Mouse (Mus musculus): ENCODE results near the gene Ankrd34a.
A peak's percentile ranks its signal among the peaks of the same experiment; 100 is the strongest.

Ankrd34a gene

DNA sequence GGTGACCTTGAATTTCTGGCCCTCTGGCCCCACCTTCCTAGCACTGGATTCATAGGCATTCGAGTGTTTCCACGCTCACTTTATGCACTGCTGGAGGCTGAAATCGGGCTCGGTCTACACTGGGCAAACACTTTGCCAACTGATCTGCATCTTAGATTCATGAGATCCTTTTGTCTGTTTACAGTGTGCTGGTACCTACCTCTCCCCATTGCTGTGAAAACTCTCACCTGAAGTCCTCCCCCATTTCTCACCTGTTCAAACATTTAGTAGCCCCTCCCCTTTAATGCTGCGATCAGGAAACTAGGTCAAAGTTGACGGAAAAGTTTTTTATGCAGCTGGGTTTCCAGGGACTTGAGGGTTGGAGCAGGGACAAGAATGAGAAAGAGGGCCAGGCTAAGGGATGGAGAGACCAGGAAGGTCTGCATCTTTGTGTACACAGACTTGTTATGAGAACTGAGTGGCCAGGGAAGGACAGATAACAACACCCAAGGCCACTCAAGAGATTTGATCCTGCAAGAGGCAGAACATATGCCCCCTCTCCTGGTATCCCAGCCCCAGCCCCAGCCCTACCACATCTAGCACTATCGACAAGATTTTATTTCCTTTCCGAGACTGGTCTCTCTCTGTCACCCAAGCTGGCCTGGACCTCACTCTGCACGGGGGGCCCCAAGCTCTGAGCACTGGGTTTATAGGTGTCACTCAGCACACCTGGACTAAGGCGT lies 32.4 kb upstream of the Ankrd34a start:
- peak; percentile 58 for DNase-seq

DNA sequence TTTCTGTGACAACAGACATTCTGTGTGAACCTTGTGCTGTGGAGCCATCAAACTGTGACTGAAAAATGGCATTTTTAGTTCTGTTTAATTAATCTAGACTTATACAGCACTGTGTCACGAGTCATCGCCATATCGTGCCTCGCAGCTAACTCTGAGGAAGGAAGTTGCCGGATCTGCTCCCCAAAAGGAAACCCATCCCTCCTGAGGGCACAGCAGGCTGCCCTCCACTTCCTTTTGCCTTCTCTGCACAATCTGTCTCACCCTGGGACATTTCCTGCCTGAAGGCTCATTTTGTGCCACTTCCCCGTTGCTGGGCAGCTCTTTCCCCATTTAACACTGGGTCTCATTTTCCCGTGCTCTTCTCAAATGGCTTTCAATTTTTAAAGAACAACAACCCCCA lies 31.8 kb upstream of the Ankrd34a start:
- peak; percentile 61 for DNase-seq

DNA sequence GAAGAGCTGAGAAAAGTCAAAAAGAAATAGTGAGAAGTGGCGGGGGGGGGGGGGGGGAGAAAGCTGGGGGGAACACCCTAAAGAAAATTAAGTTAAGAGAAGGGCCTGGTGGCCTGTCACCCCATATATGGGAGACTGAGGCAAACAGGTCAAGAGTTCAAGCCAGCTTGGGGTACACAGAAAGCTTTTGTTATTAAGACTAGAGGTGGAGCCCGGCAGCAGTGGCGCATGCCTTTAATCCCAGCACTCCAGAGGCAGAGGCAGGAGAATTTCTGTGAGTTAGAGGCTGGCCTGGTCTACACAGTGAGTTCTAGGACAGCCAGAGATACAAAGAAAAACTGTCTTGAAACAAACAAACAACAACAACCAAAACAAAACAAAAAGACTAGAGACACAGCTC lies 31.3 kb upstream of the Ankrd34a start:
- no peak for DNase-seq

DNA sequence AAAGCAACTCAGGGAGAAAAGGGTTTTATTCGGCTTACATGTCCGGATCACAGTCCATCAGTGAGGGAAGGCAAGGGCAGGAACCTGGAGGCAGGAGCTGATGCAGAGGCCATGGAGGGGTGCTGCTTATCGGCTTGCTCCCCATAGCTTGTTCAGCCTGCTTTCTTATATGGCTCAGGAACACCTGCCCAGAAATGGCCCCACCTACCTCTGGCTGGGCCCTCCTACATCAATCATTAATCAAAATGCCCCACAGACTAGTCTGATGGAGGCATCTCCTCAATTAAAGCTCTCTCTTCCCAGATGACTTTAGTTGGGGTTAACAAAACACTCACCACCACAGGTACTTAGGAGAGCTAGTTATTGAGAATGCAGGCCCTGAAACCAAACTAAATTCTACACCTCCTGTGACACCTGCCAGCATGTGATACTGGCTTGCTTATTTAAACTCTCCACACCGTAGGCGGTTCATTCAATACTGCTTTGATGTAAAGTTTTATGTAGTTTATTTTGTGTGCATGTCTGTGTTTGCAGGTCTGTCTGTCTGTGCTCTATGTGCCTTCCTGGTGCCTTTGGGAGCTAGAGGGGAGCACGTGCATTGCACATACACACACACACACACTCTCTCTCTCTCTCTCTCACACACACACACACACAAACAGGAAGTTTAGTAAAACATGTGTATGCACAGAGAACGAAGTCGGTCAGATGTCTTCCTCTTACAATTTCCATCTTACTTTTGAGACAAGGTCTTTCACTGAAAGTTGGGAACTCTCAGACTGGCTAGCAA lies 29.6 kb upstream of the Ankrd34a start:
- DNase-seq = no peak

DNA sequence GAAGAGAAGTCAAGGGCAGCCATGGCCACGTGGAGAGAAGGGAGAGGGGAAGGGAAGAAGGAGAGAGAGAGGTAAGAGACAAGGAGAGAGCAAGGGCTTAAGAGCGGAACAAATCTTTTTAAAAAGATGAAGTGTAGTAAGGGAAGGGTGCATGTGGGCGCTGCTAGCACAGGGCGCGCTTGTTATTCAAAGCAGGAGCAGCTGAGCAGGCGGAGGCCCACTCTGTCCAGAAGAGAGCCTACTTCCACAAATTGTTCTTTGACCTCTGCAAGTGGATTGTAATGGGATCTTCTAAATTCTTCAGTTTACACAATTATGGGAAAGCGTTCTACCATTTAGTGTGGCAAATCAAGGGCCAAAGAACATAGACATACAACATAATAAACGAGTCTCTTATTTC lies 27.8 kb upstream of the Ankrd34a start:
- no peak for DNase-seq

DNA sequence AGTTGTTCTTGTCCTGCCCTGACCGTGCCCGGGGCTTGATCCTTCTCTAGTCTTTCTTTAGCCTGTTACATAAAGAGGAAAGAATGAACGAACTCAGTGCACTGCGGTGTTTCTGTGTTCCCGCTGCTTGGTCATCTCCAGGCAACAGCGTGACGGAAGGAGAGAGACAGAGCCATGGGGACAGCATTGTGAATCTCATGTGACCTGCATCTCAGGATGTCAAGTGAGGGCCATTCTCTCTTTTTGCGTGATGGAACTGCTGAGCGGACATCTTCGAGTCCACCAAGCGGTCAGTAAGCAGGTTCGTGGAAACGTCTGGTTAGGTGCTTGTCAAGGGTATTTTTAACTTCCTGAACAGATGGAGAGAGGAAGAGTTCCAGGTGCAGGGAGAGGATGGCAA lies 26.9 kb upstream of the Ankrd34a start:
- no peak for DNase-seq

DNA sequence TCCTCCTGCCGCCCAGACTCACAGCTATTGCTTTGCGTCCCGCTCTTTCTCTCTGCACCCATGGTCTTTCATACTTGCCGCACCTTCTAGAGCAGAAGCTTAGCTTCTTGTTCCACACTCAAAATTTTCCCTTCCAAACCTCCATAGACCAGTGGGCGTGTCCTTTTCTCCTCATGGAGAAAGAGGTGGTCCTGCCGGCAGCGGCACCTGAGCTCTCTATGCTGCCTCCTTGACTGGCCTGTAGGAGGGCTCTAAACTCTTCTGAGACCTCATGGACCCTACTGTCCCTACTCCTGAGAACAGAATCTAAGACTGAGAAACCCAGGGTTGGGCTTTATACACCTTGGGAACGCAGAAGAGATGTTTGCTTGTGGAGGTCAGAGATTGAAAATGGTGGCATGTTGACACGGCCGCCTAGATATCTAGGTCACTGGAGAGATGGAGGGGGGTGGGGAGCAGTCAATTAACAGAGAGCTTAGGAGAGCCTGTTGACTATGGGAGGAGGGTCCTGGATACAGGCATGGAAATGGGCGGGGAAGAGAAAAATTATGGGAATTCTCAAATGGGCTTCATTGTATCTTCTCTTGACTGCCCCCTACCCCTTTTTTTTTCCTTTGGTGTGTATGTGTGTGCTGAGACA lies 26.4 kb upstream of the Ankrd34a start:
- DNase-seq = no peak

DNA sequence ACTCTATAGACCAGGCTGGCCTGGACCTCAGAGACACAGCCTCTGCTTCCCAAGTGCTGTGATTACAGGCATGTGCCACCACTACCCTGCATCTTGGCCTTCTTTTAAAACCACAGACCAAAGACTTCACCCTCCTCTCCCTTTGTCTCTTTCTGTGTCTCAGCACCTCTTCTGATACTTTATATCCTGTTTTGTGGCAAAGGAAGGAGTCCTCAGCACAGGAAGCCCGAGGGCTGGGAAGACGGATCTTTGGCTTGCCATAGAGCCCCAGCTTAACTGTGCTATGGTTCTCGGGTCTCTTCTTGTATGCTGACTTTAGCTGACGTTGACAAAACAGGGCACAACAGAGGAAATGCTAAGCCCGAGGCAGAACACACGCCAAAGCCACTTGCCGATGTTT lies 25.8 kb upstream of the Ankrd34a start:
- DNase-seq = no peak

DNA sequence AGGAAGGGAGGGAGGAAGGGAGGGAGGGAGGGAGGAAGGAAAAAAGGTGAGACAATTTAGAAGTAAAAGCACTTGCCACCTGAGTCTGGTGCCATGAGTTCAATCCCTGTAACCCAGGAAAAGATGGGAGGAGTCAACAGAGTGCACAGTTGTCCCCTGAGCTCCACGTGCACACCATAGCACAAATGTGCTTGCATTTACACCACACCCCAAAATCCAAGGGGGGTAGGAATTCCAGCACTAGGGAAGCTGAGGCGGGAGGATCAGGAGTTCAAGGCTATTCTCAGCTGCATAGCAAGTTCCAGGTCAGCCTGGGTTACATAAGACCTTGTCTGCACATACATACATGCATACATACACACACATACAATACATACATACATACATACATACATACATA lies 25.1 kb upstream of the Ankrd34a start:
- DNase-seq = no peak

DNA sequence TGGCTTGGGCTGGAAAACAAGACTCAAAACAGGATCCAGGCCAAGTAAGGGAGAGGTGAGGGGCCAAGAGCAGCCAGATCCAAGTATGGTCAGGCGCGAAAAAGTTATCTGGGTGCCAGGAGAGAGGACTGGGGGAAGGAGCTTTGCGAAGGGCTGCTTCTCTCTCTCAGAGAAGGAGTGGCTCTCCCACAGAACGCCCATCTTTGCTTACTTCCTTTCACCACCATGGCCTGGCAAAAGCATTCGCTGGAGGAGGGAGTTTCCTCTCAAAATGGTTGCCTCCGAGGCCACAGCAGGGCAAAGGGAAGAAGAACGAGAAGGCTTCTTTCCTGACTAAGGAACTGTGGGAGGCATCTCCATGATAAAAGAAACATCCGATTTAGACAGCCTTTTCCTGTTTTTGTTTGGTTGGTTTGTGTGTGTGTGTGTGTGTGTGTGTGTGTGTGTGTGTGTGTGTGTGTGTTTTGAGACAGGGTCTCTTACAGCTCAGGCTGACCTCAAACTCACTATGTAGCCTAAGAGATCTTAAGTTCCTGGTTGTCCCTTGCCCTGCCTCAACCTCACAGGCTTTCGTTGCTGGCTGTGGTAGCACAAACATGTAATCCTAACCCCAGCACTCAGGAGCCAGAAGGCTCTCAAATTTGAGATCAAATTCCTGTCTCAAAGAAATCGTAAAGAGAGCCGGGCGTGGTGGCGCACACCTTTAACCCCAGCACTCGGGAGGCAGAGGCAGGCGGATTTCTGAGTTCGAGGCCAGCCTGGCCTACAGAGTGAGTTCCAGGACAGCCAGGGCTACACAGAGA lies 24.3 kb upstream of the Ankrd34a start:
- peak; percentile 57 for DNase-seq

DNA sequence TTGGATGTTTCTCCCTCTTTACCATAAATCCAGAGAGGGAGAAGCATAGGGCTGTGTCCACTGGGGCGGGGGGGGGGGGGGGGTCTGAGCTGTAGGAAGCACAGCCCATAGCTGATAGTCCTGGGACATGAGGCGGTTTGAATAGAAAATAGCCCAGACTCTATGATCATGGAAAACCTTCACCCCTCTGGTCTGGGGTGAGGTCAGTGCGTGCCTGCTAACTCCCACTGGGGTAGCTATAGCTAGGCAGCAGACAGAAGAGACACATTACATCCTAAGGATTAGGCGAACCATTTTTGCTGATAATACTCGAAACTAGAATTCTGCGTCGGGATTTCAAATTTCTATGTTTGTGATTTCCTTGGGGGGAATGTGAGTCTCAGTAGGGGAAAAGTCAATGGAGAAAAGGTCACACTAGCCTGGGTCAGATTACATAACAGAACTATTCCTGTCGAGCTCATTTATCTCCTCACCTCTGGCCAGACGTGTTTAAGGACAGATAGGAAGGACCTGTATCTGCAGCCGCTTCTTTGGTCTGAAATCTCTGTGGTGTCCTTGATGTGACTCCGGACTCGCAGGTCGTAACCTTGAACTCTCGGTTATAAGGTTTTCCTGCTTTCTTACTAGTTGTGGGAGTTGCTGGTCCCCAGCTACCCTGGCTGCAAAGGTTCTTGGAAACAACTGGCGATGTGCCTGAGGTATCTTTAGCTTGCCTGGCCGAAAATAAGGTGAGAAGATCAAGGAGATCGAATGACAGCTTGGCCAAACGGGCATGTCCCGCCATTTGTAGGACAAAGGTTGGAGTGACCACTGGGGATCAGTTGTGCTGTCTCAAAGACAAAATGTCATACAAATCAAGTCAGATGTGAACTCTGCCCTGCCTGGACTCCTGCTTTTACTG lies 22.6 kb upstream of the Ankrd34a start:
- DNase-seq = no peak

DNA sequence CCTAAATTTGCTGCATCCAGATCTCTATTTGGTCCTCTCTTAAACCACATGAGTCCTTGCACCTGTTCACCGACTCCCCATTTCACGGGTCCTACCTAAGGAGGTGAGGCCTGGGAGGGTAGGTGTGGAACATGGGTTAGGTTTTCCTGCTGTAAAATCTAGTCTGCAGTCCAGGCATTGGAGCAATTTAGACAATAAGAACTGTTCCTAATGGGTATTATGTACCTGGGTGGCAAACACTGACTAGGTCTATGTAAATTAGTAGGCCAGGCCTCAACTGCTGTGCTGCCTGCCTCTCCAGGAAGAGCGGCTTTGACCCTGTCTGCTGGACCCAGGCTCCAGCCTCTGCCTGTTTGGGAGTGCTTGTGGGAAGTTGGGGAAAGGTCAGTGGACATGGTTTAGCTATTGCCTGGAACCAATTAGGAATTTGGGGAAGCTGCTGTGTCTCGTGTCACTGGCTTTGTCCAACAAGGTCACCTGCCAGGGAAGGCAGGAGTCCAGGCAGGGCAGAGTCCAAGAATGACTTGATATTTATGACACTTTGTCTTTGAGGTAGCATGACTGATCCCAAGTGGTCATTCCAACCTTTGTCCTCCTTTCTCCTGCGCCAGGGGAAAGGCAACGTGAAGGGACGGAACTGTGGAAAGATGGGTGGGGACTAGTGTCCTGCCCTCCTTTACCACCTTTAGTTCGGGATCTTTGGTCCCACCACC lies 21.0 kb upstream of the Ankrd34a start:
- DNase-seq = no peak

DNA sequence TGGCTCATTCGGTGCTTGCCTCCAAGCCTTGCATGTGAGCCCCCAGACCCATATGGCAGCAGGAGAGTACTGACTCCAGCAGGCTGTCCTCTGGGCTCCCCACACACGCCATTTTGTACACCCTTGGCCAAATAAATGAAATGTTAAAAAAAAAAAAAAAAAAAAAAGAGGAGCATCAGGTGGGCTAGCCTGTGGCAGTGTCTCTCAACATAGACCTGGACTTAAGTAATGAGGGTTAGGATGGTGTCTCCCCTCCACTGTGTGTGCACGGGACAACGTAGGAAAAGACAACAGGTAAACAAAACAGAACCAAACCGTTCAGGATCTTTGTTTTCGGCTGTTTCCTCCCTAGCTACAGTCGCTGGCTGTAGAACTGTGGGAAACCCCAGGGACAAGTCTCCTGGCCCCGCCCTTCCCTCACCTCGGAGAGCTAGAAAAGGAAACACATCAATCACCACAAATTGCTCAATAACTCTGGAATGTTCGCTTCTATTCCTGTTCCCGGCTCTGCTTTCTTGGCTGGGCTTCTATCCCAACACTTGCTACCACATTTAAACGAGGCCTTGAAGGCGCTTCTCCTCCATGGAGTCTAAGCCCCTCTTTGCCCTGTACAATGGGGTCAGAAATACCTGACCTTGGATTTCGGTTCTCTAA lies 20.3 kb upstream of the Ankrd34a start:
- DNase-seq = peak; percentile 84

DNA sequence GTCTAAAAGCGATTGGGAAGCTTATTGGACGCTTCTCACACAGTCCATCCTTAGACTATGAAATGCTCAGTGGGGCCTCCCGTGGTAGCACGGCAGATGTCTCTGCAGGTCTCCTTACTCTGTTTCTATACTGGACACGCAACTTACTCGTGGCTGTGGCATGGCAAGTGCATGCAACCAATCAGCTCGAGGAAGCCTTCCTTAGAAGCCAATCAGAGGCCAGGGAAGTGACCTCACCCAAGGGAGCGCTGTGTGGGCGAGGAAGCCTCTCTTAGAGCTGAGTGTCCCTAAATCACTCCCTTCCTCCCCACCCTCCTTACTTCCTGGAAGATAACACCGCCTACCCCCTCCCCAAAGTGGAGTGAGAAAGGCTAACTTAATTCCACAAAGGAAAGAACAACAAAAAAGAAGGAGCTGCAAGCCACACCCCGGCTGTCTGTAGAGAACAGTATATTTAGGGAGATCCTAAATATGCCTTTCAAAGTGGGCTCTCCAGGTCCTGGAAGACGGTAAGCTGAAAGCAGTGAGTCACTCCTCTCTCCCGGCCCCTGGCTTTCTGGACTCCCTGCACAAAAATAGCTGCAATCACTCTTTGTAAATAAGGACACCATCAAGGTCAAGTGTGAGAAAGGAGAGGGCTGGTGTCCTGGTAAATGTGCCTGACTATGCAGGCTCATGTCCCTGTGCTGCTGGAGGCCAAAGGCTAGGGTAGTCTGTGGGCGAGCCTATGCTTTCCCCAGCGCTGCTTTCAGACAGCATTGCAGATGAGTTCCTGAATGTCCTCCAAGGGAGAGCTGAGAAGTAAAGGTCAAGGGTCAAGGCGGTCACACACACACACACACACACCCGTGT lies 19.5 kb upstream of the Ankrd34a start, which contains the start of gene Gm16253:
TSS of gene Gm16253 (plus strand) at position 295 of the 852 bp plus-strand sequence.
- DNase-seq = peak; percentile 91

DNA sequence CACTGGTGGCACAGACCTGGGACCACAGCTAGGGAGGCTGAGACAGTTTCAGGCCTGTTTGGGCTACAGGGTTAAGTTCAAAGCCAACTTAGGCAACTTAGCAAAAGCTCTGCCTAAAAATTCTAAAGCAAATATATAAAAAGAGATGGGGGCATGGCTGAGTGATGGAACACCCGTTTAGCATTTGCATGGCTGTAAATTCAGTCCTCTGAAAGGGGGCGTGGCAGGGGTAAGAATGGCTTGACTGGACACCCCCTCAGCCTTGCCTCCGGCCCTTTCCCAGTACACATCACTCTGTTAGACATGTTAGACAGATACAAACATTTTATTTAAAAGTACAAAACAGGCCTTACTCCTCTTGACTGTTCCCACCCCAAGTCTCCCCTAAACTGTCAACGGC lies 18.9 kb upstream of the Ankrd34a start:
- no peak for DNase-seq

DNA sequence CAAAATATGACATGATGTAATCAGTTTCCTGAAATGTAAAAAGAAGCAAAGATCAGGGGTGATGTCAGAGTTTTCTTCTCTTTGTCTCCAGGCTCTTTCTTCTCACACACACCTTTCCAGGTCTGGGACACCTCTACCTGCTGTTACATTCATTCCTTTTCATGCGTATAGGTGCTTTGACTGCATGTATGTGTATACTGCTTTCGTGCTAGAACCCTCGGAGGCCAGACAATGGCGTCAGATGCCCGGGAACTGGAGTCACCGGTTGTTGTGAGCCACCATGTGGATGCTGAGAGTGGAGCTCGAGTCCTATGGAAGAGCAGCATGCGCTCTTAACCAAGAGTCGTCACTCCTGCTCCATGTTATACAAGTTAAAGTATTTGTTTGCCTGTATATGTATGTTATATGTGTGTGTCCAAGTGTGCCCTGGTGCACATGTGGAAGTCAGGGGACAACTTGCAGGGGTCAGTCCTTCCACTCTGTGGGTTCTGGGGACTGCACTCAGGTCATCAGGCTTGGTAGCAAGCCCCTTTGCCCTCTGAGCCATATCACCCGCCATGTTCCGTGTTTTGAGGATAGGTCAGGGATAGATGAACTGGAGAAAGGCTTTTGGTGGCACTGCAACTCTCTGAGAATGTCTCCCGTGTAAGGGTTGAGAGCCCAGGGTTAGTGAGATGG lies 17.7 kb upstream of the Ankrd34a start:
- DNase-seq = no peak

DNA sequence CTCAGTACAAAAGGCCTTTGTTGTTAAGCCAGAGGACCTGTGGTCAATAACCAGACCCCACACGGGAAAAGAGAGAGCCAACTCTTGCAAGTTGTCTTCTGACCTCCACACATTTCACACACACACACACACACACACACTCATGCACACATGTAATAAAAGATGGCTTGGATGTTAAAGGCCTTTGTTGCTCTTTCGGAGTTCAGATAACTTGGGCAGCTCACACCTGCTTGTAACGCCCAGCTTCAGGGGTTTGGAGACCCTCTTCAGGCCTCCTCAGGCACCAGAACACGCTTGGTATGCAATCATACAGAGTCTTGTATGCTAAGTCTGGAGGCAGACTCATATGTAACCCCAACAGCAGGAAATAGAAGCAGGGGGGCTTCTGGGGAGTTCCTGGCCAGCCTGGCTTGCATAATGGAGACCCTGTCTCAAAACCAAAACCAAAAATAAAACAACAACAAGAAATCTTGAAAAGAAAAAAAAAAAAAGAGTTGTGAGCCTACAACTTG lies 17.1 kb upstream of the Ankrd34a start:
- DNase-seq = no peak

DNA sequence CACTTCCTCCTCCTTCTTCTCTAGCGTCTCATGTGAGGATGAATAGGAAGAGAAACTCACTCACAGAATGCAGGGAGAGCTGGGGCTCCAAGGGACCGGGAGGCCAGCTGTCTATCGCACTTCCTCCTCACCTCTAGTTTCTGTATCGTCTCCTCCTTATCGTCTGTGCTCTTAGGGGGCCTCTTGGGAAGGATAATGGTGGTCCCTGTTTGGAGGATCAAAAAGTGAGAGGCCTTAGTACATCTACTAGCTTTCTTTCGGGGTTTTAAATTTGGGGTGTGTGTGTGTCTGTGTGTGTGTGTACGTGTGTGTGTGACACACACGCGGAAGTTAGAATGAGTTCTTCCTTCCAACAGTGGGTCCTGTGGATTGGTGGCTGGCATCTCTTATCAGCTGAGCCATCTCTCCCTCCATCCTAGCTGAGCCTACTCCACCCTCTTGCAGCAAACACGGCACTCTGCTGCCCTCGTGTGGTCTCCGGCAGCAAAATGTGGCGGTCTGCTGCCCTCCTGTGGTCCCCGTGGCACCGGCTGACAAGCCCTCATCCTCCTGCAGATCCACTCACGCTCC lies 16.5 kb upstream of the Ankrd34a start:
- DNase-seq = peak; percentile 94

DNA sequence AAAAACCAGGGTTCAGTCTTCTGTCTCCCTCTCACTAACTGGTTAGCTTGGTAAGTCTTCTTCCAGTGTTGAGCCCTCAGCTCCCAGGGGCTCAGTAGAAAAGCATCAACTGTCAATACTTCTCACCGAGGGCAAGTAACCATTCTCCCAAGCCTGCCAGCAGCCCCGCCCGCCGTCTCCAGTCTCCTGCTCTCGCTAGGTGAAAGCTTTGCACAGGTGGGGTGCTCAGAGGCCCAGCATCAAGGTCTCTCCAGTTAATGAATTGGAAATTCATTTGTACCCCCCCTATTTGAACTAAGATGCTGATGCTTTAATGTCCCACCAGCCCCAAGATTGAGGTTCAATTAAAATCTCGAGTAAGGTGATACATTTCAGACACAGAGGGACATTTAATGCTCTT lies 15.3 kb upstream of the Ankrd34a start:
- DNase-seq = no peak
